Mouse (Mus musculus) thymus, adult 2 months (tissue): Measurements from ENCODE around the gene Ang5. TPM values are rescaled to one million over a fixed set of nuclear protein-coding genes. Genes with fewer than 3 reads are reported as not detected.
A peak's percentile ranks its signal among the peaks of the same experiment; 100 is the strongest.
"Not testable (repeated sequence)": the region's sequence is repeated elsewhere in the genome, so short reads cannot be mapped to it uniquely, and the experiment has no call there.

Source experiments
- DNase-seq: peaks from one replicate; pipeline ENCODE4 v3.0.0; 2021
- H3K27ac ChIP-seq: fragments of 200-500 bp; 2 replicates; pipeline ENCODE4 v1.5.1; 2012; ENCODE audit warnings: low read length, control low read depth; ENCODE audit not compliant: control insufficient read depth, insufficient read depth
- H3K27me3 ChIP-seq: fragments of 200-500 bp; 2 replicates; pipeline ENCODE4 v1.6.1; 2012; ENCODE audit warnings: mild to moderate bottlenecking, low read length, moderate library complexity, mixed read lengths; ENCODE audit not compliant: control insufficient read depth, insufficient read depth
- H3K36me3 ChIP-seq: fragments of 200-500 bp; 2 replicates; pipeline ENCODE4 v1.6.1; 2012; ENCODE audit warnings: mild to moderate bottlenecking, low read length, moderate library complexity; ENCODE audit not compliant: control insufficient read depth, insufficient read depth
- H3K4me1 ChIP-seq: fragments of 200-500 bp; replicated peaks from 2 replicates; pipeline ENCODE4 v1.6.1; 2012; ENCODE audit warnings: low read length; ENCODE audit not compliant: control insufficient read depth, insufficient read depth
- H3K4me3 ChIP-seq: fragments of 200-500 bp; 2 replicates; pipeline ENCODE4 v1.5.1; 2012; ENCODE audit warnings: mild to moderate bottlenecking, low read length, control low read depth, moderate library complexity; ENCODE audit not compliant: control insufficient read depth, insufficient read depth
- CTCF ChIP-seq: fragments of 200-500 bp; IDR thresholded peaks from 2 replicates; pipeline ENCODE4 v1.5.1; 2012; ENCODE audit warnings: mild to moderate bottlenecking, control low read depth, low read length, moderate library complexity, borderline replicate concordance; ENCODE audit not compliant: control insufficient read depth, poor library complexity, insufficient read depth; ENCODE audit errors: extremely low read depth
- WGBS: fragments of 180-500 bp; shearing (Covaris S2); methylation state at CpG from one replicate; pipeline ENCODE4 v1.1.7; 2018; 5-methylcytosine and 5-hydroxymethylcytosine counted together
- polyA plus RNA-seq: library from polyadenylated mRNA; depleted of rRNA; stranded (reverse); fragments of >200 nt; gene quantifications from 2 replicates; pipeline ENCODE4 v1.2.3, GENCODE M21; 2012; rRNA removed

Gene Ang5
- not detected in 2 replicates for polyA plus RNA-seq

- not testable (repeated sequence) for H3K4me3 ChIP-seq, H3K27ac ChIP-seq, DNase-seq, H3K36me3 ChIP-seq, H3K27me3 ChIP-seq, H3K4me1 ChIP-seq
- WGBS: no CpG with 5 or more reads among the region's 2 CpGs
These were observed at the start of gene Ang5 for GRCm38 (mm10) chr14:43956769-43957168. TSS of gene Ang5 (plus strand) at chr14:43957069.

GRCm38 (mm10) chr14:43918214-43918613 lies 38.7 kb upstream of the Ang5 start:
- DNase-seq, H3K36me3 ChIP-seq, H3K4me3 ChIP-seq, H3K27me3 ChIP-seq, H3K4me1 ChIP-seq, H3K27ac ChIP-seq: not testable (repeated sequence)

GRCm38 (mm10) chr14:43923459-43923858 lies 33.4 kb upstream of the Ang5 start, which contains the start of gene Ear10:
TSS of gene Ear10 (minus strand) at chr14:43923559.
- WGBS: 91% methylated on average over 3 of the region's 3 CpGs
- not testable (repeated sequence) for H3K36me3 ChIP-seq, H3K27me3 ChIP-seq, H3K27ac ChIP-seq, DNase-seq, H3K4me1 ChIP-seq, H3K4me3 ChIP-seq

GRCm38 (mm10) chr14:43924688-43925403 lies 32.0 kb upstream of the Ang5 start, which contains the start of gene Gm8113:
TSS of gene Gm8113 (plus strand) at chr14:43925390.
- not testable (repeated sequence) for H3K4me1 ChIP-seq, H3K36me3 ChIP-seq, H3K27me3 ChIP-seq
- TF ChIP-seq CTCF: peak; percentile 70; the same call in 1 of the 2 replicates
- peak; percentile 42 for DNase-seq
- 11% methylated on average over 10 of the region's 10 CpGs for WGBS
- Histone ChIP-seq H3K27ac (peak within 1 kb of the TSS; percentile 32; the same call in 1 of the 2 replicates), H3K4me3 (peak within 1 kb of the TSS; percentile 84)

- not testable (repeated sequence) for H3K36me3 ChIP-seq, H3K4me1 ChIP-seq, DNase-seq, H3K27me3 ChIP-seq
- H3K4me3 ChIP-seq: peak overlapping the region; percentile 84
- peak overlapping the region; percentile 32; the same call in 1 of the 2 replicates for H3K27ac ChIP-seq
- 7% methylated on average over 21 of the region's 21 CpGs for WGBS
These were observed 31.4 kb upstream of the Ang5 start for GRCm38 (mm10) chr14:43925404-43925950.

GRCm38 (mm10) chr14:43932991-43933390 lies 23.9 kb upstream of the Ang5 start:
- H3K4me3 ChIP-seq: not testable (repeated sequence)

GRCm38 (mm10) chr14:43933399-43933798 lies 23.5 kb upstream of the Ang5 start:
- WGBS: 70% methylated on average over 5 of the region's 5 CpGs
- H3K4me3 ChIP-seq, H3K4me1 ChIP-seq, H3K27me3 ChIP-seq, H3K27ac ChIP-seq, H3K36me3 ChIP-seq, DNase-seq: not testable (repeated sequence)

More at GRCm38 (mm10) chr14:43932991-43933390, 23.9 kb upstream of the Ang5 start:
- H3K36me3 ChIP-seq, H3K27ac ChIP-seq, H3K27me3 ChIP-seq, H3K4me1 ChIP-seq: not testable (repeated sequence)
- DNase-seq: peak; percentile 14
- 26% methylated on average over 8 of the region's 8 CpGs for WGBS

- H3K27ac ChIP-seq, H3K4me3 ChIP-seq, H3K4me1 ChIP-seq, H3K27me3 ChIP-seq, DNase-seq, H3K36me3 ChIP-seq: not testable (repeated sequence)
- 0% methylated on average over 2 of the region's 2 CpGs for WGBS
These were observed 3.5 kb upstream of the Ang5 start for GRCm38 (mm10) chr14:43953382-43953781.

- H3K4me3 ChIP-seq, H3K27me3 ChIP-seq, H3K36me3 ChIP-seq, DNase-seq, H3K27ac ChIP-seq, H3K4me1 ChIP-seq: not testable (repeated sequence)
- WGBS: no CpG with 5 or more reads among the region's 1 CpGs
These were observed 1.8 kb upstream of the Ang5 start for GRCm38 (mm10) chr14:43955074-43955473.
